Mouse (Mus musculus): ENCODE data around the gene Ksr1.

DNA sequence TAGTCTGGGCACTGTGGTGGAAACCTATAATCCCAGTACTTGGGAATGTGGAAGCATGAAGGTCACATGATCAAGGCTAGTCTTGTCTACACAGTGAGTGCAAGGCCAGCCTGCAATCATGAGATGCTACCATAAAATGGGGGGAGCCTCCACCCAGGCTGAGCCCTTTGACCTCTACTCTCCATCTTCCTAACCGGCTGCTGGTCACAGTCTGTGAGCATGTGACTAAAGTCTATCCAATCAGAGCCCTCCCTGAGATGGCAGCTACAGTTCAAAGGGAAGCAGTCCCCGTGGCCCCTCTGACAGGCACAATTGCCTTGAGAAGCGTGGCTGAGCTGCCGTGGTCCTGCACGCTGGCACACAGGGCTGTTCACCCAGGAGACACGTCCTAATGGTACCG, 84.4 kb downstream of the Ksr1 start:
- TF ChIP-seq CTCF (IDR thresholded peaks at IDR 0.05) (no peak), POLR2A (IDR thresholded peaks at IDR 0.05; ENCODE audit: insufficient read depth, low read depth, low read length) (no peak)

Data from heart, adult 2 months (tissue).